Mouse (Mus musculus): Measurements from ENCODE around the gene 1700022I11Rik.

1700022I11Rik gene

DNA sequence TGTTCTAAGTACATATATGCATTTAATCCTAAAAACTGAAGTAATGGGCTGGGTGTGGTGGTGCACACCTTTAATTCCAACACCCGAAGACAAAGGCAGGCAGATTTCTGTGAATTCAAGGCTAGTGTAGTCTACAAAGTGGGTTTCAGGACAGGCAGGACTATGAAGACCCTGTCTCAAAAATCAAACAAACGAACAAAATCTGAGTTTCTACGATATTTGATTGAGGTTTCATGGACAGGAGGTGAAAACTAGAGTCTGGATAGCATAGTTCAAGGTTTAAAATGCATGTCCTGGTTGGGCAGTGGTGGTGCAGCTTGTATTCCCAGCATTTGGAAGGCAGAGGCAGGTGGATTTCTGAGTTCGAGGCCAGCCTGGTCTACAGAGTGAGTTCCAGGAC is at the start of gene 1700022I11Rik:
1700022I11Rik (plus strand) TSS at position 301 of the 400 bp plus-strand sequence.
- DNase-seq: no peak

- no peak for DNase-seq
Observed at GRCm38 (mm10) chr4:42920726-42921125, 48.7 kb upstream of the 1700022I11Rik start.

DNA sequence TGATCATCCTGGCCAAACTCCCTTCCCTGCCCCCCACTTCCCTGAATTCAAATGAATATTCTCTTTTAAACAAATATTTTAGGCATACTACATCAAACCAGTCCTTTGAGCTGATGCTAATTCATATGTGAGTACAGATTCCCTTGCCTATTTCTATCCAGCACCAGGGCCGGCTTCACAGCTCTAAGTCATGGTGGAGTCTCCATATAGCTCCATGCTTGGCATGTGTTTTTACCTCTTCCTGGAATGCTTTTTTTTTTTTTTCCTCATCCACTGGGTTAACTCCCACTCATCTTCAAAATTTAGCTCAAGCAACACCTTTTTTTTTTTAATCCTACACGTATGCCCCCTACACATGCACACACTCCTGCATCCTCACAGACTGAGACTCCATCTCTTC is 47.9 kb upstream of the 1700022I11Rik start:
- DNase-seq: no peak

DNA sequence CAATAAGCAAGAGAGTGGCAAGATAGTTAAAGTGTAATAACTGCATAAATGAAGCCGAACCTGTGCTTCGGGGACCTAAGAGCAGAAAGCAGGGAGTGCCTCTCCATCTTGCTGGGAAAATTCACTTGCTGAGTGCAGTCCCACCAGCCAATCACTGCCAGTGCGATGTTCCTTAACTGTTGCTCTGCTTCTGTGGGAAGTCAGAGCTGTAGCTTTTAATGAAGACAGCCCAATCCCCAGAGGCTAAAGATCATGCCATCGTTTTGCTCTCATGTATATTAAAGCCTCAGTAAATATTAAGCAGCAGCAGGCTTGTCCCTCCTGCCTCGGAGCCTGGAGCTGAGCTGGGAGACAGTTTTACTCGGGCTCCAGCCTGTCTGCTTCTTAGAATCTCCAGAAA is 47.3 kb upstream of the 1700022I11Rik start:
- DNase-seq: no peak

- no peak for DNase-seq
Observed at GRCm38 (mm10) chr4:42922461-42922860, 46.9 kb upstream of the 1700022I11Rik start.

- peak; percentile 1 for DNase-seq
Observed at GRCm38 (mm10) chr4:42924095-42924710, 45.2 kb upstream of the 1700022I11Rik start.

GRCm38 (mm10) chr4:42928209-42928608 is 41.2 kb upstream of the 1700022I11Rik start:
- peak; percentile 6 for DNase-seq

- peak; percentile 1 for DNase-seq
Observed at GRCm38 (mm10) chr4:42928952-42929351, 40.5 kb upstream of the 1700022I11Rik start.

GRCm38 (mm10) chr4:42932229-42932969 is 37.0 kb upstream of the 1700022I11Rik start:
- no peak for DNase-seq

DNA sequence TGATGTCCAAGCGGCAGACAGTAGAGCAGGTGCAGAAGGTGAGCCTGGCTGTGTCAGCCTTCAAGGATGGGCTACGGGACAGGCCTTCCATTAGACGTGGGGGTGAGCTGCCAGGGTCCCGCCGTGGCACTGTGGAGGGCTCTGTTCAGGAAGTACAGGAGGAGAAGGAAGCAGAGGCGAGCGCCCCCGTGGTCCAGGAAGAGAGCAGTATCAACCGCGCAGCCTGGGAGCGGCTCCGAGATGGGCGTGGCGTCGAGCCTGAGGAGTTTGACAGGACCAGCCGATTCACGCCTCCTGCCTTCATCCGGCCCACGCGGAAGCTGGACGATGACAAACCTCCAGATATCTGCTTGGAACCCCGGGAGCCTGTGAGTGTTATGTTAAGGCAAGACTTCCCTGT is 35.8 kb upstream of the 1700022I11Rik start:
- DNase-seq: peak; percentile 81

DNA sequence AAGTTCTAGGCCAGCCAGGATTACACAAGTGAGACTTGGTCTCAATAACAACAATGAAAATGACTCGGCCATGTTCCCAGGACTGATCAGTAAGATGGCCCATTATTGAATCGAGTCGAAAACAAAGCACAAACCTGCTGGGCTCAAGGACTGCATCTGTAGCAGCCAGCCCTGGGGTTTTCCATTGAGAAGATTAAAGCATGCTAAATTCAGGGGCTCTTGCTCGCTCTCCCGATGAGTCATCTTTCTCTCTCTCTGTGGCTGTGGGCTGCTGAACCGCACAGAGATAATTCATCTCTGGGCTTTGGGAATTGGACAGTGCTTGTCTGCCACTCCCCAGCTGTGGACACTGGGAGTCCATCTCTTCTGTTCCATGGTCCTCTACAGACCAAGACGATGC is 28.0 kb upstream of the 1700022I11Rik start:
- no peak for DNase-seq

DNA sequence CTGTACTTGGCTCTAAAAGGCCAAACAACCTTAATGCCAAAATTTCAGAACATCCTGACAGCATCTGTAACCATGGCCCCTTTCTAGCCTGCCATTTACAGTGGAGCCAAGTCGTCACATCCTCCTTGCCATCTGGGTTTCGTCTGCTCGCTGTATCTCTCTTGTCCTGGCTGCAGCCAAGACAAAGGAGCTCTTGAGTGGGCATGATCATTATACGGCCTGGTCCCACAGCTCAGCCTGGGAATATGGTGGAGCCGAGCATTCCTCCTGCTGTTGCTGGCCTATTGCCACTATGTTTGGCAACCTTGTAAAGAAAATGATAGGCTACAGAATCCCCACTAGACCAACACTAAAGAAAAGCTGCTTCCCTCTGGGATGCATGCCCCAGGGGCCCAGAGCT is 26.1 kb upstream of the 1700022I11Rik start:
- no peak for DNase-seq

GRCm38 (mm10) chr4:42944185-42944584 is 25.2 kb upstream of the 1700022I11Rik start:
- no peak for DNase-seq

DNA sequence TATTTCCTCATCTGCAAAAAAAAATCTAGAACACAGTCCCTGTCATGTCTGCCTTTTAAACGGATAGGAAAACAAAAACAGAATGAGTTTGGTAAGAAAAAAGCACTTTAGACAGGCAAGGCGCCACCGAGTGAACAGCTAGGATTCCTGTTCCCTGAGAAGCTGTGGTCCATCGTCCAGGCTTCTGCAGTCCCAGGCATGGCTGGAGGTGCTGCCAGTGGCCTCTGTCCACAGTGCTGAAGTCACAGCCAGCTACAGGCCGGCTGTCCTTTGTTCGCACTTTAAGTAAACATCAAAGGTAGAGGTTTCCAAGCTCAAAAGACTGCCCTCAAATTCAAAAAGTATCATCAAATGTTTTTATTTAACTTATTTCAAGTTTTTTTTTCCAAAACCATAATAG is 24.4 kb upstream of the 1700022I11Rik start:
- DNase-seq: peak; percentile 78

DNA sequence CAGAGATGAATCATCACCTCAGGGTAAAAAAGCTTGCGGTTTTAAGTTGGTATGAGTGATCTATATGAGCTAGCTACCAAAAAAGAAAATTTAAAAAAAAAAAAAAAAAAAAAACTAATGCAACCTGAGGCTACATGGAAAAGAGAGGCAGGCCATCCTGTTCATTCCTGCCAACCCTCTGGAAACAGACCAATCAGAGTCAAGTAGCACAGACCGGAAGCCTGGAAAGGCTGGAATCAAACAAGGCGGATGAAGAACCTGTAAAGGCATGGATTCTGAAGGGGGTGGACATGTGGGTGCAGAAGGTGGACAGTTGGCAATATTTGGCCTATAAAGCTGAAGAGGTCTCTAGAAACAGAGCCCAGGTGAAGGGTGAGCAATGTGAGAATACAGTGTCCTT is 24.0 kb upstream of the 1700022I11Rik start:
- DNase-seq: no peak

DNA sequence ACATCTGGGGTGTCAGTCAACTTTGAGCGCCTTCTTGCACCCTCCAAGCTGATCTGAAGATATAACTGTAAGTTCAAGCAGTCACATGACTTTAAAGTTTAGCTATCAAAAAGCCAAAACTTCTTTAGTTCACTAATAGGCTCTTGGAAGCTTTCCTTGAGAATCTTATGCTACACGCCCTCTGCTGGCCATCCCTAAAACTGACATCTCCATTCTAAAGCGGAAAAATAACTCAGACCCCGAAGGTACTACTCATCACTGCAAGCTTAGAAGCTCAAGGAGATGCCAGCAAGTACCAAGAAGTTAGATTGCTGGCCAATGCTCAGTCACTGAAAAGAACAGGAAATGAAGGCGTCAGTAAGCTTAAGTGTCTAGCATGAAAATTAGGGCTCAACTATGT is 23.5 kb upstream of the 1700022I11Rik start:
- peak; percentile 78 for DNase-seq

DNA sequence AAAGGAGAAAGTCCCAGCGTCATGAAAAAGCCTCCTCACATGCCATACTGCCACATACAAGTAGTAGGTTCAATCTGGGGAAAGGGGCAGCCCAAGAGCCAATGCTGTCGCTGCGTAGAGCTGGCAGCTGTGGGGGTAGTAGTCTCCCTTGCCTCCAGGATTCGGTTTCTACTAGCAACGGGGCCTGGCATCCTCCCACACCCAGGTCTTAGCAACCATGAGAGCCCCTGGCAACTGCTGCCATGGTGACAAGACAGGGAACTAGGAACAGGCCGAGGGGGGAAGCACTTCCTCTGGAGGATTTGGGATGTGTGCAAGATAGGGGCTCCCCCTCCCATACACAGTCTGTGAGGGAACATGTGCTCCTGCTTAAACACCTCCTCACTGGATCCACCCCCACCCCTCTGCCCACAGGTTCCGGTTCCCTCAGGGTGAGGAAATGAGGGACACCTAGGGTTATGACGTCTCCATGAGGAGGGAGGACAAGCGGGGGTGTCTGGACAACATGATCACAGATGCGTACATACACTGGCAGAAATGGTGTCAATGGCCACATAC is 22.6 kb upstream of the 1700022I11Rik start:
- no peak for DNase-seq

DNA sequence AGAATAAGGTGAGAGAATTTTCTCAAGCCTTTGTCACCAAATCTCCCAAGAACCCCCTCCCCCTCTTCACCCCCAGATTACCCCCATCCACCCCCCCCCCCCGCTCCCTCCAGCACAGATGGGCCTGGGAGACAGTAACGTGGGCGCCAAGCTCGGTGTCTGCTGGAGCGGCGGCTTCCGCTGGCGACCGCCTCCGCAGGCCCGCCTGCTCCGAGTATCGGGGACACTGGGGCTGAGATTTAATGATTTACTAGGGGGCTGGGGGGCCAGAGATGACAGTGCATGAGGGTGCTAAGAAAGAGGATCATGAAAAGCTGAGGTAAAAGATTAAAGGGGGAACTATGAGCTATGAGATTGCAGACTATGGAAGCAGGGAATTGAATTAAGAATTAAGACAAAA is 20.9 kb upstream of the 1700022I11Rik start:
- DNase-seq: no peak

- no peak for DNase-seq
Observed at GRCm38 (mm10) chr4:42949051-42949675, 20.2 kb upstream of the 1700022I11Rik start.

GRCm38 (mm10) chr4:42949676-42950051 is 19.7 kb upstream of the 1700022I11Rik start, which contains the start of gene Dnajb5:
Gene Dnajb5, plus strand, starts transcription at chr4:42949814.
- DNase-seq: peak; percentile 96

DNA sequence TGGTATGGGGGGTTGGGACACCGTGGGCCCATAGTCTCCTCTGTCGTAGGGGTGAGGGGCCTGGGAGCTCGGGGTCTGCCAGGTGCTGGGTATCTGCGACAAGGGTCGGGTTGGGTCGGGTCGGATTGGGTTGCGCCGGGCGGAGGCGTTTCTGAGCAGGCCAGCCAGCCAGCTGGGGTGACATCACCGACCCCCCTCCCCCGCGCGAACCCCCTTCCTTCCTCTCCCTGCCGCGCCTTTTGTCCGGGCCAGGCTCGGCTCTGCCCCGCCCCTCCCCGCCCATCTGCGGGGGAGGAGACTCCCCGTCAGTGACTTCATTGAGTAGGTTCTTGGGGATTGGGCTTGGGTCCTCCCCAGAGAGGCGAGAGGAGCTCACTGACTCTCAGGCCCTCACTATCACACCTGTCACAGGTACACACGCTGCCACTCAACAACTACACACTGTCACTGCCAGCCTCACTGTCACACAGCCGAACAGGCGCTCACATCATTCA is 19.3 kb upstream of the 1700022I11Rik start:
- peak; percentile 94 for DNase-seq

- DNase-seq: no peak
Observed at GRCm38 (mm10) chr4:42951206-42952195, 17.9 kb upstream of the 1700022I11Rik start.
